Mouse (Mus musculus): ENCODE measurements around the gene Olfr945. TPM values are rescaled to one million over a fixed set of nuclear protein-coding genes. Genes with fewer than 3 reads are reported as not detected.

Olfr945 gene
- not detected for total RNA-seq (2021)
- long read RNA-seq, experiment 1: 0 reads
- long read RNA-seq, experiment 2: 0 reads

GRCm38 (mm10) chr9:39276718-39277117, at the start of gene Olfr945:
Gene Olfr945, minus strand, starts transcription at chr9:39276818.
- no peak for DNase-seq (ENCODE audit: low spot score in 2 of 2)
- intact Hi-C loops (cut with DNase I): no loop called here

GRCm38 (mm10) chr9:39325945-39326344, 49.3 kb upstream of the Olfr945 start, which contains the start of gene Olfr948:
Gene Olfr948, minus strand, starts transcription at chr9:39326045.
- intact Hi-C loops (cut with DNase I): no loop called here
- DNase-seq (ENCODE audit: low spot score in 2 of 2): no peak

GRCm38 (mm10) chr9:39287136-39287535, 10.5 kb upstream of the Olfr945 start:
- intact Hi-C loops (cut with DNase I): no loop called here
- no peak for DNase-seq (ENCODE audit: low spot score in 2 of 2)

- intact Hi-C loops (cut with DNase I): no loop called here
- no peak for DNase-seq (ENCODE audit: low spot score in 2 of 2)
These were observed 26.7 kb downstream of the Olfr945 start, which contains the start of gene Olfr1537 for GRCm38 (mm10) chr9:39249894-39250293. Gene Olfr1537, minus strand, starts transcription at chr9:39249994.

Other genes with a start within 250 kb of the Olfr945 start
- gene Olfr937, start 211.9 kb downstream of the Olfr945 start, total RNA-seq (2021): not detected
- not detected for gene Olfr938, start 197.9 kb downstream of the Olfr945 start, total RNA-seq (2021)
- gene Olfr27, start 148.7 kb downstream of the Olfr945 start, total RNA-seq (2021): not detected
- gene Olfr943, start 110.5 kb downstream of the Olfr945 start, total RNA-seq (2021): not detected
- not detected for gene Olfr944, start 74.9 kb downstream of the Olfr945 start, total RNA-seq (2021)
- not detected for gene Olfr1537, start 26.8 kb downstream of the Olfr945 start, total RNA-seq (2021)
- gene Olfr948, start 49.2 kb upstream of the Olfr945 start, total RNA-seq (2021): not detected
- gene Olfr951, start 110.6 kb upstream of the Olfr945 start, total RNA-seq (2021): not detected
- not detected for gene Olfr952, start 150.3 kb upstream of the Olfr945 start, total RNA-seq (2021)
- gene Olfr954, start 179.9 kb upstream of the Olfr945 start, total RNA-seq (2021): not detected
- not detected for gene Olfr955, start 195.1 kb upstream of the Olfr945 start, total RNA-seq (2021)
- not detected for gene Olfr44, start 217.2 kb upstream of the Olfr945 start, total RNA-seq (2021)
- gene Olfr957, start 239.0 kb upstream of the Olfr945 start, total RNA-seq (2021): not detected

Measured in left cerebral cortex, postnatal 14 days (tissue).